Mouse (Mus musculus) subcutaneous adipose tissue, adult 2 months (tissue): ENCODE data around the gene Tgfa. TPM values are rescaled to one million over a fixed set of nuclear protein-coding genes. Genes with fewer than 3 reads are reported as not detected.

Experiments used
- polyA plus RNA-seq: library from polyadenylated mRNA; depleted of rRNA; stranded (reverse); fragments of >200 nt; gene quantifications from 2 replicates; pipeline ENCODE4 v1.2.3, GENCODE M21; 2012; ENCODE audit warnings: low replicate concordance; rRNA removed

The Tgfa gene
- 0.44 and 7.1 TPM in 2 replicates for polyA plus RNA-seq

GRCm38 (mm10) chr6:86194941-86195932 lies at the start of gene Tgfa:
Gene Tgfa, plus strand, starts transcription at chr6:86195223.

Other genes with a start within 250 kb of the Tgfa start
- gene Dusp11, start 233.6 kb upstream of the Tgfa start, polyA plus RNA-seq, result 34.6 and 50.5 TPM in 2 replicates
- gene Figla, start 179.1 kb upstream of the Tgfa start, polyA plus RNA-seq, result not detected in 2 replicates
- gene Add2, start 166.5 kb upstream of the Tgfa start, polyA plus RNA-seq, result 0.10 and 0.93 TPM in 2 replicates
- gene Fam136a, start 170.4 kb downstream of the Tgfa start, polyA plus RNA-seq, result 22.0 TPM in 2 replicates
- 18.8 and 50.4 TPM in 2 replicates for gene Snrpg, start 176.1 kb downstream of the Tgfa start, polyA plus RNA-seq
- 62.9 and 96.7 TPM in 2 replicates for gene Pcyox1, start 201.9 kb downstream of the Tgfa start, polyA plus RNA-seq
- 19.4 and 40.4 TPM in 2 replicates for gene Tia1, start 209.0 kb downstream of the Tgfa start, polyA plus RNA-seq
- gene Gm44790, start 231.4 kb downstream of the Tgfa start, polyA plus RNA-seq, result 6.3 and 13.1 TPM in 2 replicates
- 14.2 and 21.6 TPM in 2 replicates for gene C87436, start 243.2 kb downstream of the Tgfa start, polyA plus RNA-seq